Mouse (Mus musculus) hindbrain, embryonic 14.5 days (tissue): ENCODE data around the gene Ccdc130. TPM values are rescaled to one million over a fixed set of nuclear protein-coding genes. Genes with fewer than 3 reads are reported as not detected.

Experiments used
- ATAC-seq: fragments of 200-750 bp; cut with Nextera tagmentation; 2 replicates; pipeline ENCODE4 v1.8.0; 2017; ENCODE audit warnings: moderate number of reproducible peaks, mild to moderate bottlenecking, moderate TSS enrichment, moderate library complexity; ENCODE audit not compliant: low FRiP score
- DNase-seq: peaks from one replicate; pipeline ENCODE4 v3.0.0-alpha.2; 2015; ENCODE audit warnings: low spot score
- H3K27ac ChIP-seq: fragments of 300-500 bp; sonication (generic); 2 replicates; pipeline ENCODE4 v1.5.1; 2014; ENCODE audit warnings: mild to moderate bottlenecking, moderate library complexity
- H3K27me3 ChIP-seq: fragments of 300-500 bp; sonication (generic); 2 replicates; pipeline ENCODE4 v1.6.1; 2014; ENCODE audit warnings: mild to moderate bottlenecking, low read length, mixed read lengths; ENCODE audit not compliant: control insufficient read depth, insufficient read depth
- H3K36me3 ChIP-seq: fragments of 300-500 bp; sonication (generic); replicated peaks from 2 replicates; pipeline ENCODE4 v1.6.1; 2014; ENCODE audit not compliant: control insufficient read depth, insufficient read depth
- H3K4me1 ChIP-seq: fragments of 300-500 bp; sonication (generic); replicated peaks from 2 replicates; pipeline ENCODE4 v1.6.1; 2014; ENCODE audit warnings: antibody characterized with exemption, low read length, mixed read lengths; ENCODE audit not compliant: control insufficient read depth, insufficient read depth
- H3K4me2 ChIP-seq: fragments of 300-500 bp; sonication (generic); replicated peaks from 2 replicates; pipeline ENCODE4 v1.6.1; 2014; ENCODE audit warnings: mild to moderate bottlenecking, moderate library complexity
- H3K4me3 ChIP-seq: fragments of 300-500 bp; sonication (generic); replicated peaks from 2 replicates; pipeline ENCODE4 v1.5.1; 2014; ENCODE audit warnings: mild to moderate bottlenecking, low read length
- H3K9ac ChIP-seq: fragments of 300-500 bp; sonication (generic); 2 replicates; pipeline ENCODE4 v1.6.1; 2014
- H3K9me3 ChIP-seq: fragments of 300-500 bp; sonication (generic); 2 replicates; pipeline ENCODE4 v1.6.1; 2016; ENCODE audit warnings: low read length; ENCODE audit not compliant: control insufficient read depth
- WGBS: fragments of 180-500 bp; shearing (Covaris S2); extraction: QIAGEN DNeasy Blood & Tissue Kit; methylation state at CpG from one replicate; pipeline ENCODE4 v1.1.7; 2014; 5-methylcytosine and 5-hydroxymethylcytosine counted together
- polyA plus RNA-seq: library from polyadenylated mRNA; unstranded; fragments of >200 nt; fragmentation: Nextera tagmentation; extraction: Ambion mirVana; gene quantifications from 2 replicates; pipeline ENCODE4 v1.2.1, GENCODE M21; 2014

Gene Ccdc130
- polyA plus RNA-seq, 1 experiment from 2014 or later: 22.7 TPM

- Histone ChIP-seq H3K4me3 (no peak overlapping the region), H3K27me3 (no peaks in the 10 kb centered on the region), H3K27ac (no peak overlapping the region), H3K36me3 (no peaks in the 10 kb centered on the region), H3K9me3 (no peaks in the 10 kb centered on the region), H3K9ac (no peak overlapping the region), H3K4me1 (no peaks in the 10 kb centered on the region), H3K4me2 (no peak overlapping the region)
- DNase-seq (no peak), ATAC-seq (no peak)
- 82% methylated on average over 10 of the region's 10 CpGs for WGBS
Measured at GRCm38 (mm10) chr8:84280777-84281176, 10.6 kb upstream of the Ccdc130 start.

GRCm38 (mm10) chr8:84276447-84276846 is 6.3 kb upstream of the Ccdc130 start:
- Histone ChIP-seq H3K4me3 (no peak overlapping the region), H3K27me3 (no peaks in the 10 kb centered on the region), H3K4me2 (no peak overlapping the region), H3K9me3 (no peaks in the 10 kb centered on the region), H3K9ac (no peak overlapping the region), H3K4me1 (no peaks in the 10 kb centered on the region), H3K36me3 (no peaks in the 10 kb centered on the region), H3K27ac (no peak overlapping the region)
- no peak for ATAC-seq
- no peak for DNase-seq
- 61% methylated on average over 1 of the region's 1 CpGs for WGBS

- no peak overlapping the region for H3K4me2 ChIP-seq
- H3K27me3 ChIP-seq: no peaks in the 10 kb centered on the region
- H3K27ac ChIP-seq: no peak overlapping the region
- no peak overlapping the region for H3K9ac ChIP-seq
- H3K9me3 ChIP-seq: no peaks in the 10 kb centered on the region
- no peak overlapping the region for H3K4me3 ChIP-seq
- H3K36me3 ChIP-seq: no peaks in the 10 kb centered on the region
- DNase-seq (no peak), ATAC-seq (no peak)
- 84% methylated on average over 3 of the region's 3 CpGs for WGBS
- peaks cover 10% of the 10 kb centered on the region for H3K4me1 ChIP-seq
Measured at GRCm38 (mm10) chr8:84273968-84274367, 3.8 kb upstream of the Ccdc130 start.

DNA sequence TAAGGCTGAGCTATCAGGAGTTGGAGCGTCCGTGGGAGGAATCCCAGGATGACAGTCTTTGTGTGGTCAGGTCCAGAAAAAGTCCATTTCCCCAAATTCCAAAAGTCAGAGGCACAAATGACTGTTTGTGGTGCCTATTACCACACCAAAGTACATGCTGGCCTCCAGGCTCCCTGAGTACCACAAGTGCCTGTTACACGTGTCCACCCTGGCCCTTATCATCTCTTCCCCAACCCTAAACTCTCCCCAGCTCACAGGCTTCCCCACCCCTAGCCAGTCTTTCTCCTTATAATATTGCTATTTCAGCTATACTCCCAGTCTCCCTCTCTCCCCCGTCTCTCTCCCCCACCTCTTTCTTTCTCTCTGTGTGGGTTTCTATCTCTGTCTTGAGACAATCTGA is 2.1 kb upstream of the Ccdc130 start:
- H3K27me3 ChIP-seq: no peaks in the 10 kb centered on the region
- H3K4me1 ChIP-seq: peaks cover 10% of the 10 kb centered on the region
- 0 out of 2 replicates have a peak, but pooled peaks cover 2% of the 10 kb centered on the region for H3K36me3 ChIP-seq
- no peaks in the 10 kb centered on the region for H3K9me3 ChIP-seq
- DNase-seq (no peak), ATAC-seq (no peak)
- no peak overlapping the region for H3K4me3 ChIP-seq
- 91% methylated on average over 4 of the region's 4 CpGs for WGBS
- H3K4me2 ChIP-seq: no peak overlapping the region
- no peak overlapping the region for H3K9ac ChIP-seq
- H3K27ac ChIP-seq: no peak overlapping the region

- Histone ChIP-seq H3K4me1 (peaks cover 15% of the 10 kb centered on the region), H3K9ac (no peak overlapping the region), H3K27me3 (no peaks in the 10 kb centered on the region), H3K4me3 (no peak overlapping the region), H3K36me3 (peaks cover 80% of the 10 kb centered on the region), H3K4me2 (no peak overlapping the region), H3K9me3 (no peaks in the 10 kb centered on the region), H3K27ac (no peak overlapping the region)
- DNase-seq: no peak
- no peak for ATAC-seq
- WGBS: 93% methylated on average over 4 of the region's 4 CpGs
Measured at GRCm38 (mm10) chr8:84261098-84261497, 9.1 kb downstream of the Ccdc130 start.

DNA sequence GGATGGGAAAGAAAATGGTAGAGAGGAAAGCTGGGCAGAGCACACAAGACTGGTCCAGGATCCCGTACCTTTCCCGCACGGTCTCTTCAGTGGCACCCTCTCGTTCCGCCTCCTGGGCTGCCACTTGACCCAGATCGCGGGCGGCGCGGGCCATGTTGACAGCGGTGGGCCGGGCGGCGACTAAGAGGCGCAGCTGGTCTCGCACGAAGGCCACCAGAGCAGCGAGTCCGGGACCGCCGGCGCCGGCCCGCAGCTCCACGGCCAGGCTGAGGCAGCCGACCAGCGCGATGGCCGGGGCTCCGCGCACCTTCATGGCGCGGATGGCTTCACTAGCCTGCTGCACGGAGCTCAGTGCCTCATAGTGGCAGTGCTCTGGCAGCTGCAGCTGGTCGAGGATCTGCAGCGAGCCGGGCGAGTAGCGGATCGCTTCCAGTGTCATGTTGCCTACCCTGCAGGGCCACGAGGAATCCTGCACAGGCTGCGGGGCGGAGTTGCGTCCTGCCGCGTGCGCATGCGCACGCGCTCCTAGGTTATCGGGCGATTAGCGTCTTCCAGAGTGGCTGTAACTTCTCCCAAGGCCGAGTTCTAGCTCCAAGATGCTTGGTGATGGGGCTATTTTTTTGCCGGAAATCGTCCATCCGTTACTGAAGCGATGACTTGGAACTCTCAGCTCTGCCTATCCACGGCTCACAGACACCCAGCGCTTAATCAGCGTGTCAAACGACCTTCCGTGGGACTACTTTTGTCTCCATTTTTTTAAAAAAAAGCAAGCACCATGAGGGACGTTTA is 13.2 kb downstream of the Ccdc130 start, which contains the start of gene Mri1:
Gene Mri1 (minus strand): TSS at position 505 of the 789 bp plus-strand sequence.
- DNase-seq: peak; percentile 92
- Histone ChIP-seq H3K9ac (peak within 1 kb of the TSS; percentile 86), H3K27me3 (no peaks in the 10 kb centered on the region), H3K4me1 (peaks cover 18% of the 10 kb centered on the region), H3K27ac (peak within 1 kb of the TSS; percentile 89), H3K9me3 (no peaks in the 10 kb centered on the region), H3K4me2 (peak within 1 kb of the TSS; percentile 96), H3K4me3 (peak within 1 kb of the TSS; percentile 81), H3K36me3 (peaks cover 73% of the 10 kb centered on the region)
- ATAC-seq: peak; percentile 87
- under 1% methylated on average over 64 of the region's 64 CpGs for WGBS

DNA sequence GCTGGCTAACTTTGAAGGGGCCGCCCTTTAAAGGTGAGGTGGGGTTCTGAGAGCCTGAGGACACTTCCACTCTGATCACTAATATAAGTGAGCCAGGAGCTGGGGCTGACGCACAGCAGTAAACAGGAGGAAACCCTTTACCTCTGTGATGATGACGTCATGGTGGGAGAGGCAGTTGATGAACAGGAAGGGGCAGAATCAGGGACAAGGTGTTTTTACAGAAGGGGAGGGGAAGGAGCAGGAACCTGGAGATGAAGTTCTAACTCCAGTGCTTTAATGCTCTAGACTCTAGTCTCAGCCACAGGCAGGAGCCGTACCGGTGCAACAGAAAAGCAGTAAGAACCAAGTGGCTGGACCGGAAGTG is 13.7 kb downstream of the Ccdc130 start:
- 13% methylated on average over 6 of the region's 6 CpGs for WGBS
- H3K36me3 ChIP-seq: peaks cover 73% of the 10 kb centered on the region
- H3K9me3 ChIP-seq: no peaks in the 10 kb centered on the region
- DNase-seq: peak; percentile 57
- H3K4me1 ChIP-seq: peaks cover 18% of the 10 kb centered on the region
- peak overlapping the region; percentile 89 for H3K27ac ChIP-seq
- H3K9ac ChIP-seq: peak overlapping the region; percentile 86
- peak overlapping the region; percentile 81 for H3K4me3 ChIP-seq
- no peaks in the 10 kb centered on the region for H3K27me3 ChIP-seq
- peak overlapping the region; percentile 96 for H3K4me2 ChIP-seq
- ATAC-seq: peak; percentile 13; the same call in 1 of the 2 replicates

GRCm38 (mm10) chr8:84255858-84256257 is 14.3 kb downstream of the Ccdc130 start:
- H3K4me3 ChIP-seq: peak overlapping the region; percentile 81
- H3K27me3 ChIP-seq: no peaks in the 10 kb centered on the region
- H3K9ac ChIP-seq: peak overlapping the region; percentile 86
- H3K9me3 ChIP-seq: no peaks in the 10 kb centered on the region
- H3K4me2 ChIP-seq: peak overlapping the region; percentile 96
- 88% methylated on average over 3 of the region's 3 CpGs for WGBS
- DNase-seq (no peak), ATAC-seq (no peak)
- H3K4me1 ChIP-seq: peaks cover 18% of the 10 kb centered on the region
- peaks cover 73% of the 10 kb centered on the region for H3K36me3 ChIP-seq
- peak overlapping the region; percentile 89; the same call in 1 of the 2 replicates for H3K27ac ChIP-seq

DNA sequence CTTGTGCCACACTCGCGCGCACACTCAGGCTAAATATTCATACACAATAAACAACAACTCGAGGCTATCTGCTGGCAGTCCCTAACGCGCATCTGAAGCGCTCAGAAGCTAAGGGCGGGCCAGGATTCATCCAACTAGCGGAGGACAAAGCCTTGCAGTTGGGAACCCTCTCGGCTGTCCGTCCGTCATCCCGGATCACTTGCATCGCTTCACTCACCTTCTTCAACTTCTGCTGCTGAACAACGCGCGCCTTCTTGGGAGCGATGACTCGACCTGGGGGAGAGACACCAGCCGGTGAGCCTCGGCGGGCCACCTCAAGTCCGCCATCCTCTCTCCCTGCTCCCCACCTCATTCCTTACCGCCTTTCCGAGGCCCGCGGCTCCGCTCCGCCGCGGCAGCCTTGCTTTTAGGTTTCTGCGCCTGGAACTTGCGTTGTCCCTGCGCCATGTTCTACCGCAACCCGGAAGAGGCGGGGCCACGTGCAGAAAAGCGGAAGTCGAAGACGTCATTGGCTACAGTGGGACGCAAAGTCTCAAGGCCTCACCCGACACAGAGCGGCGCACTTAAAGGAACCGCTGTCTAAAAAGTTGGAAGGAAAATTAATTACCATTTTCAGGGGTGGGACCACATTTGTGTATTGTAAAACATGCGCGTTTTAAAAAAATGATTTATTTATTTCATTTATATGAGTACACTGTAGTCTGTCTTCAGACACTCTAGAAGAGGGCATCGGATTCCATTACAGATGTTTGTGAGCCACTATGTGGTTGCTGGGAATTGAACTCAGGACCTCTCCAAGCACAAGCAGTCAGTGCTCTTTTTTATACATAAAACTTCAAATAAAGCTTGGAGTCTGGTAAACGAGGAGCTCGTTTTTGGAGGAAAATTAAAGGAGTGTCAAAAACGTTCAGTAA is 20.7 kb downstream of the Ccdc130 start, which contains the start of gene D8Ertd738e:
Gene D8Ertd738e (minus strand): TSS at position 463 of the 914 bp plus-strand sequence.
- H3K36me3 ChIP-seq: peaks cover 73% of the 10 kb centered on the region
- peak within 1 kb of the TSS; percentile 83 for H3K4me2 ChIP-seq
- peak within 1 kb of the TSS; percentile 74 for H3K27ac ChIP-seq
- no peaks in the 10 kb centered on the region for H3K9me3 ChIP-seq
- ATAC-seq: peak; percentile 94
- H3K4me1 ChIP-seq: no peaks in the 10 kb centered on the region; the same call in 1 of the 2 replicates
- DNase-seq: peak; percentile 94
- peak within 1 kb of the TSS; percentile 98 for H3K4me3 ChIP-seq
- WGBS: 5% methylated on average over 52 of the region's 52 CpGs
- peak within 1 kb of the TSS; percentile 94 for H3K9ac ChIP-seq
- no peaks in the 10 kb centered on the region for H3K27me3 ChIP-seq
